Mouse (Mus musculus) neural tube, embryonic 12.5 days (tissue): ENCODE measurements around the gene Tmem239. TPM values are rescaled to one million over a fixed set of nuclear protein-coding genes. Genes with fewer than 3 reads are reported as not detected.

ENCODE experiments used
- ATAC-seq: fragments of 200-750 bp; cut with Nextera tagmentation; 2 replicates; pipeline ENCODE4 v1.8.0; 2017; ENCODE audit warnings: low read depth, mild to moderate bottlenecking, moderate TSS enrichment, moderate library complexity; ENCODE audit not compliant: low FRiP score
- H3K27ac ChIP-seq: fragments of 300-500 bp; sonication (generic); 2 replicates; pipeline ENCODE4 v1.5.1; 2016
- H3K27me3 ChIP-seq: fragments of 300-500 bp; sonication (generic); replicated peaks from 2 replicates; pipeline ENCODE4 v1.6.1; 2016; ENCODE audit warnings: mild to moderate bottlenecking
- H3K36me3 ChIP-seq: fragments of 300-500 bp; sonication (generic); 2 replicates; pipeline ENCODE4 v1.6.1; 2016; ENCODE audit warnings: mild to moderate bottlenecking
- H3K4me1 ChIP-seq: fragments of 300-500 bp; sonication (generic); 2 replicates; pipeline ENCODE4 v1.6.1; 2016
- H3K4me2 ChIP-seq: fragments of 300-500 bp; sonication (generic); replicated peaks from 2 replicates; pipeline ENCODE4 v1.6.1; 2016; ENCODE audit warnings: mild to moderate bottlenecking
- H3K4me3 ChIP-seq: fragments of 300-500 bp; sonication (generic); 2 replicates; pipeline ENCODE4 v1.5.1; 2016
- H3K9ac ChIP-seq: fragments of 300-500 bp; sonication (generic); 2 replicates; pipeline ENCODE4 v1.6.1; 2016; ENCODE audit warnings: mild to moderate bottlenecking
- H3K9me3 ChIP-seq: fragments of 300-500 bp; sonication (generic); 2 replicates; pipeline ENCODE4 v1.6.1; 2016; ENCODE audit warnings: mild to moderate bottlenecking
- WGBS: fragments of 180-500 bp; shearing (Covaris S2); methylation state at CpG from one replicate; pipeline ENCODE4 v1.1.7; 2016; 5-methylcytosine and 5-hydroxymethylcytosine counted together
- polyA plus RNA-seq: library from polyadenylated mRNA; unstranded; fragments of >200 nt; fragmentation: Nextera tagmentation; extraction: Ambion mirVana; gene quantifications from 2 replicates; pipeline ENCODE4 v1.2.1, GENCODE M21; 2016

Tmem239 gene
- polyA plus RNA-seq, 1 experiment from 2014 or later: not detected

GRCm38 (mm10) chr2:130439840-130440480 is 33.7 kb downstream of the Tmem239 start:
- no peak overlapping the region for H3K4me2 ChIP-seq
- WGBS: 93% methylated on average over 4 of the region's 4 CpGs
- no peaks in the 10 kb centered on the region for H3K4me1 ChIP-seq
- no peak for ATAC-seq
- peaks cover 72% of the 10 kb centered on the region for H3K36me3 ChIP-seq
- H3K9me3 ChIP-seq: no peaks in the 10 kb centered on the region
- H3K27ac ChIP-seq: no peak overlapping the region
- H3K9ac ChIP-seq: no peak overlapping the region
- no peak overlapping the region for H3K4me3 ChIP-seq
- no peaks in the 10 kb centered on the region for H3K27me3 ChIP-seq

GRCm38 (mm10) chr2:130442162-130442561 is 35.9 kb downstream of the Tmem239 start:
- Histone ChIP-seq H3K4me3 (no peak overlapping the region), H3K9ac (no peak overlapping the region), H3K27me3 (no peaks in the 10 kb centered on the region), H3K36me3 (peaks cover 72% of the 10 kb centered on the region), H3K4me1 (no peaks in the 10 kb centered on the region), H3K4me2 (no peak overlapping the region), H3K27ac (no peak overlapping the region), H3K9me3 (no peaks in the 10 kb centered on the region)
- 87% methylated on average over 10 of the region's 10 CpGs for WGBS
- ATAC-seq: no peak

- peaks cover 12% of the 10 kb centered on the region for H3K4me1 ChIP-seq
- no peak for ATAC-seq
- H3K4me3 ChIP-seq: no peak overlapping the region
- no peak overlapping the region for H3K27ac ChIP-seq
- peaks cover 10% of the 10 kb centered on the region for H3K36me3 ChIP-seq
- H3K4me2 ChIP-seq: no peak overlapping the region
- H3K9me3 ChIP-seq: no peaks in the 10 kb centered on the region
- H3K27me3 ChIP-seq: 0 out of 2 replicates have a peak, but pooled peaks cover 6% of the 10 kb centered on the region
- H3K9ac ChIP-seq: no peak overlapping the region
Observed at GRCm38 (mm10) chr2:130448449-130448848, 42.2 kb downstream of the Tmem239 start.

- peaks cover 4% of the 10 kb centered on the region; the same call in 1 of the 2 replicates for H3K36me3 ChIP-seq
- 0 out of 2 replicates have a peak overlapping the region, but pooled peaks have one; percentile 5 for H3K9ac ChIP-seq
- H3K9me3 ChIP-seq: no peaks in the 10 kb centered on the region
- no peak overlapping the region for H3K27ac ChIP-seq
- 0 out of 2 replicates have a peak, but pooled peaks cover 6% of the 10 kb centered on the region for H3K27me3 ChIP-seq
- peaks cover 12% of the 10 kb centered on the region for H3K4me1 ChIP-seq
- peak overlapping the region; percentile 83 for H3K4me2 ChIP-seq
- 10% methylated on average over 17 of the region's 17 CpGs for WGBS
- H3K4me3 ChIP-seq: peak overlapping the region; percentile 89
- peak; percentile 34 for ATAC-seq
Observed at GRCm38 (mm10) chr2:130449021-130449793, 42.9 kb downstream of the Tmem239 start.

- Histone ChIP-seq H3K9ac (peak within 1 kb of the TSS; percentile 83), H3K4me2 (peak within 1 kb of the TSS; percentile 83), H3K27me3 (0 out of 2 replicates have a peak, but pooled peaks cover 6% of the 10 kb centered on the region), H3K36me3 (no peaks in the 10 kb centered on the region; the same call in 1 of the 2 replicates), H3K27ac (peak within 1 kb of the TSS; percentile 66; the same call in 1 of the 2 replicates), H3K4me3 (peak within 1 kb of the TSS; percentile 89), H3K9me3 (no peaks in the 10 kb centered on the region), H3K4me1 (peaks cover 12% of the 10 kb centered on the region)
- peak; percentile 97 for ATAC-seq
- under 1% methylated on average over 50 of the region's 50 CpGs for whole genome bisulfite sequencing
Observed at GRCm38 (mm10) chr2:130449794-130450433, 43.6 kb downstream of the Tmem239 start, which contains the start of gene Ptpra. Ptpra (plus strand) TSS chr2:130450278.

- peak overlapping the region; percentile 66; the same call in 1 of the 2 replicates for H3K27ac ChIP-seq
- peak overlapping the region; percentile 83 for H3K4me2 ChIP-seq
- 0 out of 2 replicates have a peak, but pooled peaks cover 6% of the 10 kb centered on the region for H3K27me3 ChIP-seq
- H3K36me3 ChIP-seq: no peaks in the 10 kb centered on the region; the same call in 1 of the 2 replicates
- peaks cover 12% of the 10 kb centered on the region for H3K4me1 ChIP-seq
- peak overlapping the region; percentile 89 for H3K4me3 ChIP-seq
- ATAC-seq: peak; percentile 79
- under 1% methylated on average over 47 of the region's 47 CpGs for WGBS
- no peaks in the 10 kb centered on the region for H3K9me3 ChIP-seq
- H3K9ac ChIP-seq: peak overlapping the region; percentile 83
Observed at GRCm38 (mm10) chr2:130450434-130450796, 44.1 kb downstream of the Tmem239 start.

- Histone ChIP-seq H3K4me2 (peak overlapping the region; percentile 83), H3K4me1 (peaks cover 12% of the 10 kb centered on the region), H3K9me3 (no peaks in the 10 kb centered on the region), H3K27ac (no peak overlapping the region), H3K27me3 (0 out of 2 replicates have a peak, but pooled peaks cover 6% of the 10 kb centered on the region), H3K9ac (peak overlapping the region; percentile 83), H3K36me3 (no peaks in the 10 kb centered on the region), H3K4me3 (peak overlapping the region; percentile 89)
- no peak for ATAC-seq
- 76% methylated on average over 14 of the region's 14 CpGs for WGBS
Observed at GRCm38 (mm10) chr2:130451086-130451726, 44.9 kb downstream of the Tmem239 start.

- Histone ChIP-seq H3K4me2 (peak overlapping the region; percentile 83), H3K4me3 (no peak overlapping the region), H3K36me3 (no peaks in the 10 kb centered on the region), H3K27me3 (0 out of 2 replicates have a peak, but pooled peaks cover 6% of the 10 kb centered on the region), H3K9ac (peak overlapping the region; percentile 83), H3K9me3 (no peaks in the 10 kb centered on the region), H3K27ac (no peak overlapping the region), H3K4me1 (peaks cover 12% of the 10 kb centered on the region)
- ATAC-seq: no peak
- WGBS: 84% methylated on average over 3 of the region's 3 CpGs
Observed at GRCm38 (mm10) chr2:130451727-130452090, 45.4 kb downstream of the Tmem239 start.

- H3K9ac ChIP-seq: no peak overlapping the region
- ATAC-seq: no peak
- no peak overlapping the region for H3K4me2 ChIP-seq
- H3K9me3 ChIP-seq: no peaks in the 10 kb centered on the region
- H3K27me3 ChIP-seq: 0 out of 2 replicates have a peak, but pooled peaks cover 6% of the 10 kb centered on the region
- peaks cover 12% of the 10 kb centered on the region for H3K4me1 ChIP-seq
- no peak overlapping the region for H3K27ac ChIP-seq
- H3K36me3 ChIP-seq: no peaks in the 10 kb centered on the region
- no peak overlapping the region for H3K4me3 ChIP-seq
- 76% methylated on average over 2 of the region's 2 CpGs for WGBS
Observed at GRCm38 (mm10) chr2:130452266-130452665, 46.0 kb downstream of the Tmem239 start.

GRCm38 (mm10) chr2:130453421-130453820 is 47.1 kb downstream of the Tmem239 start:
- 0 out of 2 replicates have a peak, but pooled peaks cover 2% of the 10 kb centered on the region for H3K27me3 ChIP-seq
- H3K4me2 ChIP-seq: no peak overlapping the region

GRCm38 (mm10) chr2:130454748-130455370 is 48.6 kb downstream of the Tmem239 start:
- no peak overlapping the region for H3K9ac ChIP-seq
- no peaks in the 10 kb centered on the region for H3K9me3 ChIP-seq
- H3K36me3 ChIP-seq: no peaks in the 10 kb centered on the region
- WGBS: 90% methylated on average over 6 of the region's 6 CpGs
- peaks cover 12% of the 10 kb centered on the region for H3K4me1 ChIP-seq
- no peak overlapping the region for H3K4me3 ChIP-seq
- ATAC-seq: no peak
- no peaks in the 10 kb centered on the region for H3K27me3 ChIP-seq
- H3K4me2 ChIP-seq: no peak overlapping the region
- no peak overlapping the region for H3K27ac ChIP-seq

More at GRCm38 (mm10) chr2:130453421-130453820, 47.1 kb downstream of the Tmem239 start:
- no peaks in the 10 kb centered on the region for H3K36me3 ChIP-seq
- 77% methylated on average over 6 of the region's 6 CpGs for WGBS
- H3K4me1 ChIP-seq: peaks cover 12% of the 10 kb centered on the region
- H3K27ac ChIP-seq: no peak overlapping the region
- H3K4me3 ChIP-seq: no peak overlapping the region
- ATAC-seq: no peak
- no peaks in the 10 kb centered on the region for H3K9me3 ChIP-seq
- H3K9ac ChIP-seq: no peak overlapping the region
